Mouse (Mus musculus) stomach, embryonic 14.5 days (tissue): ENCODE data around the gene Dsp. TPM values are rescaled to one million over a fixed set of nuclear protein-coding genes. Genes with fewer than 3 reads are reported as not detected.

Experiments
- ATAC-seq: fragments of 200-750 bp; cut with Nextera tagmentation; 2 replicates; pipeline ENCODE4 v1.8.0; 2017; ENCODE audit warnings: low read depth, moderate TSS enrichment; ENCODE audit not compliant: insufficient number of reproducible peaks, insufficient read depth, low FRiP score
- H3K27ac ChIP-seq: fragments of 300-500 bp; sonication (generic); 2 replicates; pipeline ENCODE4 v1.5.1; 2014; ENCODE audit warnings: mild to moderate bottlenecking, low read length, moderate library complexity, mixed read lengths
- H3K27me3 ChIP-seq: fragments of 300-500 bp; sonication (generic); 2 replicates; pipeline ENCODE4 v1.6.1; 2014; ENCODE audit warnings: low read length, control low read depth, mixed read lengths; ENCODE audit not compliant: control insufficient read depth, insufficient read depth
- H3K36me3 ChIP-seq: fragments of 300-500 bp; sonication (generic); 2 replicates; pipeline ENCODE4 v1.6.1; 2014; ENCODE audit warnings: mild to moderate bottlenecking, control low read depth, low read length, moderate library complexity, mixed read lengths; ENCODE audit not compliant: control insufficient read depth, insufficient read depth
- H3K4me1 ChIP-seq: fragments of 300-500 bp; sonication (generic); 2 replicates; pipeline ENCODE4 v1.6.1; 2014; ENCODE audit warnings: low read length, control low read depth, mixed read lengths; ENCODE audit not compliant: control insufficient read depth, insufficient read depth
- H3K4me2 ChIP-seq: fragments of 300-500 bp; sonication (generic); replicated peaks from 2 replicates; pipeline ENCODE4 v1.6.1; 2014; ENCODE audit warnings: low read depth, low read length, control low read depth
- H3K4me3 ChIP-seq: fragments of 300-500 bp; sonication (generic); 2 replicates; pipeline ENCODE4 v1.5.1; 2014; ENCODE audit warnings: low read depth, low read length, control low read depth
- H3K9ac ChIP-seq: fragments of 300-500 bp; sonication (generic); replicated peaks from 2 replicates; pipeline ENCODE4 v1.6.1; 2014; ENCODE audit warnings: low read depth, mild to moderate bottlenecking, control low read depth, low read length, moderate library complexity, mixed read lengths
- H3K9me3 ChIP-seq: fragments of 300-500 bp; sonication (generic); 2 replicates; pipeline ENCODE4 v1.6.1; 2016; ENCODE audit warnings: low read depth, low read length, control low read depth; ENCODE audit not compliant: control insufficient read depth
- WGBS: fragments of 180-500 bp; shearing (Covaris S2); extraction: QIAGEN DNeasy Blood & Tissue Kit; methylation state at CpG from one replicate; pipeline ENCODE4 v1.1.7; 2014; 5-methylcytosine and 5-hydroxymethylcytosine counted together
- polyA plus RNA-seq: library from polyadenylated mRNA; unstranded; fragments of >200 nt; fragmentation: Nextera tagmentation; extraction: Ambion mirVana; gene quantifications from 2 replicates; pipeline ENCODE4 v1.2.1, GENCODE M21; 2014

The Dsp gene
- polyA plus RNA-seq, 1 experiment from 2014 or later: 31.0 TPM

GRCm38 (mm10) chr13:38130116-38130515 is 21.0 kb upstream of the Dsp start:
- Histone ChIP-seq H3K36me3 (no peaks in the 10 kb centered on the region), H3K4me2 (no peak overlapping the region), H3K27me3 (no peaks in the 10 kb centered on the region), H3K9me3 (no peaks in the 10 kb centered on the region), H3K4me1 (peaks cover 5% of the 10 kb centered on the region; the same call in 1 of the 2 replicates), H3K27ac (no peak overlapping the region), H3K4me3 (no peak overlapping the region), H3K9ac (no peak overlapping the region)
- WGBS: 95% methylated on average over 9 of the region's 9 CpGs
- no peak for ATAC-seq

- Histone ChIP-seq H3K4me1 (no peaks in the 10 kb centered on the region), H3K27ac (no peak overlapping the region), H3K27me3 (no peaks in the 10 kb centered on the region), H3K9ac (no peak overlapping the region), H3K4me3 (no peak overlapping the region), H3K36me3 (no peaks in the 10 kb centered on the region), H3K9me3 (no peaks in the 10 kb centered on the region), H3K4me2 (no peak overlapping the region)
- 47% methylated on average over 7 of the region's 7 CpGs for WGBS
- ATAC-seq: no peak
Observed at GRCm38 (mm10) chr13:38133016-38133528, 18.0 kb upstream of the Dsp start.

GRCm38 (mm10) chr13:38140521-38140920 is 10.6 kb upstream of the Dsp start:
- no peaks in the 10 kb centered on the region for H3K36me3 ChIP-seq
- 50% methylated on average over 1 of the region's 1 CpGs for WGBS
- 0 out of 2 replicates have a peak, but pooled peaks cover 3% of the 10 kb centered on the region for H3K4me1 ChIP-seq
- H3K9me3 ChIP-seq: no peaks in the 10 kb centered on the region
- no peak overlapping the region for H3K4me2 ChIP-seq
- no peak for ATAC-seq
- no peak overlapping the region for H3K9ac ChIP-seq
- H3K27ac ChIP-seq: no peak overlapping the region
- no peak overlapping the region for H3K4me3 ChIP-seq
- H3K27me3 ChIP-seq: no peaks in the 10 kb centered on the region

GRCm38 (mm10) chr13:38144962-38145713 is 6.0 kb upstream of the Dsp start:
- peak; percentile 77 for ATAC-seq

GRCm38 (mm10) chr13:38148348-38148747 is 2.7 kb upstream of the Dsp start:
- WGBS: 45% methylated on average over 3 of the region's 3 CpGs
- no peak for ATAC-seq

More at GRCm38 (mm10) chr13:38144962-38145713, 6.0 kb upstream of the Dsp start:
- H3K4me3 ChIP-seq: peak overlapping the region; percentile 15
- H3K9me3 ChIP-seq: no peaks in the 10 kb centered on the region
- H3K36me3 ChIP-seq: no peaks in the 10 kb centered on the region
- no peak overlapping the region for H3K9ac ChIP-seq
- peak overlapping the region; percentile 72 for H3K27ac ChIP-seq
- 6% methylated on average over 20 of the region's 20 CpGs for WGBS
- no peaks in the 10 kb centered on the region for H3K27me3 ChIP-seq
- peaks cover 3% of the 10 kb centered on the region; the same call in 1 of the 2 replicates for H3K4me1 ChIP-seq
- peak overlapping the region; percentile 42 for H3K4me2 ChIP-seq

GRCm38 (mm10) chr13:38151671-38152428 is 756 bp downstream of the Dsp start:
- peak overlapping the region; percentile 50 for H3K9ac ChIP-seq
- no peaks in the 10 kb centered on the region for H3K9me3 ChIP-seq
- peak; percentile 33; the same call in 1 of the 2 replicates for ATAC-seq
- no peaks in the 10 kb centered on the region for H3K36me3 ChIP-seq
- H3K4me3 ChIP-seq: peak overlapping the region; percentile 51
- H3K4me2 ChIP-seq: peak overlapping the region; percentile 74
- peak overlapping the region; percentile 86 for H3K27ac ChIP-seq
- 1% methylated on average over 49 of the region's 49 CpGs for WGBS
- H3K4me1 ChIP-seq: peaks cover 13% of the 10 kb centered on the region
- H3K27me3 ChIP-seq: 0 out of 2 replicates have a peak, but pooled peaks cover 4% of the 10 kb centered on the region

More at GRCm38 (mm10) chr13:38148348-38148747, 2.7 kb upstream of the Dsp start:
- H3K36me3 ChIP-seq: no peaks in the 10 kb centered on the region
- no peaks in the 10 kb centered on the region for H3K9me3 ChIP-seq
- H3K27me3 ChIP-seq: 0 out of 2 replicates have a peak, but pooled peaks cover 4% of the 10 kb centered on the region
- peaks cover 16% of the 10 kb centered on the region for H3K4me1 ChIP-seq
- H3K4me2 ChIP-seq: no peak overlapping the region
- H3K9ac ChIP-seq: no peak overlapping the region
- no peak overlapping the region for H3K4me3 ChIP-seq
- no peak overlapping the region for H3K27ac ChIP-seq

GRCm38 (mm10) chr13:38152429-38153035 is 1.4 kb downstream of the Dsp start:
- WGBS: under 1% methylated on average over 31 of the region's 31 CpGs
- Histone ChIP-seq H3K4me1 (peaks cover 13% of the 10 kb centered on the region), H3K27me3 (0 out of 2 replicates have a peak, but pooled peaks cover 4% of the 10 kb centered on the region), H3K4me3 (peak overlapping the region; percentile 51), H3K4me2 (peak overlapping the region; percentile 74), H3K9me3 (no peaks in the 10 kb centered on the region), H3K9ac (peak overlapping the region; percentile 50), H3K36me3 (no peaks in the 10 kb centered on the region), H3K27ac (peak overlapping the region; percentile 86)
- no peak for ATAC-seq

GRCm38 (mm10) chr13:38155523-38155922 is 4.4 kb downstream of the Dsp start:
- 15% methylated on average over 2 of the region's 2 CpGs for WGBS

More at GRCm38 (mm10) chr13:38155523-38155922, 4.4 kb downstream of the Dsp start:
- ATAC-seq: no peak
- Histone ChIP-seq H3K27me3 (0 out of 2 replicates have a peak, but pooled peaks cover under 1% of the 10 kb centered on the region), H3K4me3 (no peak overlapping the region), H3K27ac (no peak overlapping the region), H3K4me2 (no peak overlapping the region), H3K4me1 (peaks cover 16% of the 10 kb centered on the region), H3K9ac (no peak overlapping the region), H3K36me3 (no peaks in the 10 kb centered on the region), H3K9me3 (no peaks in the 10 kb centered on the region)
